ENCODE assay signal across 19 mouse cellular contexts in the genomic region with DNA sequence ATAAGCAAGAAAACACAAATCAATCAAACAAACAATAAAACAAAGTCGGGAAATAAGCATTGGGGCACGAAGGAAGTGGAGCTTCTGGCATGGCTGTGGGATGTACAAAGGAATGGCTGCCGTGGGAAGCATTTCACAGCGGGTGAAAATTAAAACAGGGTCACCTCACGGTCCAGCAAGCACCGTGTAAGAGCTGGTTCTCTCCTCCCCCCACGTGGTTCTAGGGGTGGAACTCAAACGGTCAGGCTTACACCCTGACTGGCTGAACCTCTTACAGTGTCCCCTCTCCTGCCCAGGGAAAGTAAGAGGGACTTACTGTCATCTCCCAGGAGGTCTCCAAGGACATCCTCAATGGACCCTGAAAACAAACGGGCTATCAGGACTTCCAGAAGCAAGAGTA. TPM values are rescaled to one million over a fixed set of nuclear protein-coding genes. Genes with fewer than 3 reads are reported as not detected.
DNase-seq lines count a peak whose midpoint lies in the region; ATAC-seq and TF ChIP-seq lines count a peak whose summit lies in the region.
"Had no signal": no experiment of that assay in that cellular context is flagged by ENCODE, and none has a peak within 500 bp of the region (broad histone marks: within the 10 kb centered on the region; RNA-seq: fewer than 3 reads in every experiment).

No protein-coding gene starts in this region.

- WGBS in midbrain, embryonic 13.5 days = 35% methylated on average over 9 of the region's 9 CpGs
- 29% methylated on average over 9 of the region's 9 CpGs for WGBS in midbrain, postnatal 0 days
- 18% methylated on average over 9 of the region's 9 CpGs for WGBS in hindbrain, postnatal 0 days
- 21% methylated on average over 9 of the region's 9 CpGs for WGBS in kidney, embryonic 16.5 days

- DNase-seq in midbrain, postnatal 0 days (ENCODE audit: low spot score) = no peak
- DNase-seq in hindbrain, postnatal 0 days (ENCODE audit: low spot score) = peak; percentile 21
- DNase-seq in retina, embryonic 14.5 days (ENCODE audit: low spot score) = peak; percentile 78
- no peak for DNase-seq in lung, postnatal 25 days (ENCODE audit: low spot score)
- DNase-seq in adrenal gland, postnatal 25 days = no peak
- DNase-seq: adrenal gland, adult 2 months; cerebellum, adult 9-11 months; gastrocnemius, postnatal 14 days; heart, postnatal 36 days; layer of hippocampus, postnatal 36 days; midbrain, embryonic 14.5 days; right cerebral cortex, postnatal 4 days; thymus, postnatal 36 days had no signal

- no peak for TF ChIP-seq CTCF in midbrain, postnatal 0 days (IDR thresholded peaks at IDR 0.05)
- TF ChIP-seq CTCF in hindbrain, postnatal 0 days (IDR thresholded peaks at IDR 0.05; ENCODE audit: low read depth) = no peak

- H3K4me3 ChIP-seq in midbrain, embryonic 13.5 days (replicated peaks) = no peak overlapping the region
- H3K4me3 ChIP-seq in midbrain, postnatal 0 days (ENCODE audit: low read depth, low read length) = no peak overlapping the region
- no peak overlapping the region for H3K4me3 ChIP-seq in hindbrain, postnatal 0 days (ENCODE audit: low read length)
- no peak overlapping the region for H3K4me3 ChIP-seq in kidney, embryonic 16.5 days (ENCODE audit: low read length)
- H3K4me3 ChIP-seq: heart, embryonic 10.5 days had no signal

- no peaks in the 10 kb centered on the region for H3K9me3 ChIP-seq in midbrain, embryonic 13.5 days
- no peaks in the 10 kb centered on the region for H3K9me3 ChIP-seq in midbrain, postnatal 0 days (ENCODE audit: low read length)
- H3K9me3 ChIP-seq in hindbrain, postnatal 0 days (ENCODE audit: low read length) = no peaks in the 10 kb centered on the region
- no peaks in the 10 kb centered on the region for H3K9me3 ChIP-seq in kidney, embryonic 16.5 days (ENCODE audit: low read length)
- H3K9me3 ChIP-seq: heart, embryonic 10.5 days had no signal

- no peak overlapping the region for H3K4me2 ChIP-seq in midbrain, embryonic 13.5 days (replicated peaks)
- H3K4me2 ChIP-seq in midbrain, postnatal 0 days (ENCODE audit: low read depth, low read length, poor library complexity, severe bottlenecking) = no peak overlapping the region
- H3K4me2 ChIP-seq in hindbrain, postnatal 0 days (ENCODE audit: low read depth, low read length) = no peak overlapping the region
- H3K4me2 ChIP-seq in kidney, embryonic 16.5 days (replicated peaks; ENCODE audit: low read depth, low read length) = peak overlapping the region; percentile 5; the same call in 1 of the 2 replicates

- H3K27me3 ChIP-seq in midbrain, embryonic 13.5 days = no peaks in the 10 kb centered on the region
- no peaks in the 10 kb centered on the region for H3K27me3 ChIP-seq in midbrain, postnatal 0 days (ENCODE audit: insufficient read depth, low read length)
- H3K27me3 ChIP-seq in hindbrain, postnatal 0 days (ENCODE audit: insufficient read depth, low read length) = no peaks in the 10 kb centered on the region
- no peaks in the 10 kb centered on the region for H3K27me3 ChIP-seq in kidney, embryonic 16.5 days (ENCODE audit: insufficient read depth, low read length)
- H3K27me3 ChIP-seq: CH12.LX had no signal

- 0 out of 2 replicates have a peak overlapping the region, but pooled peaks have one; percentile 19 for H3K9ac ChIP-seq in midbrain, embryonic 13.5 days (replicated peaks)
- H3K9ac ChIP-seq in midbrain, postnatal 0 days (replicated peaks; ENCODE audit: low read length, poor library complexity, severe bottlenecking) = no peak overlapping the region
- H3K9ac ChIP-seq in hindbrain, postnatal 0 days (replicated peaks; ENCODE audit: low read length) = no peak overlapping the region
- no peak overlapping the region for H3K9ac ChIP-seq in kidney, embryonic 16.5 days (replicated peaks; ENCODE audit: low read length)
- H3K9ac ChIP-seq: liver, embryonic 14.5 days had no signal

- H3K36me3 ChIP-seq in midbrain, embryonic 13.5 days = peaks cover 63% of the 10 kb centered on the region
- H3K36me3 ChIP-seq in midbrain, postnatal 0 days (ENCODE audit: insufficient read depth, low read length) = peaks cover 26% of the 10 kb centered on the region
- peaks cover 13% of the 10 kb centered on the region; the same call in 1 of the 2 replicates for H3K36me3 ChIP-seq in hindbrain, postnatal 0 days (ENCODE audit: insufficient read depth, low read length)
- peaks cover 7% of the 10 kb centered on the region; the same call in 1 of the 2 replicates for H3K36me3 ChIP-seq in kidney, embryonic 16.5 days (ENCODE audit: insufficient read depth, low read length)

- peaks cover 23% of the 10 kb centered on the region for H3K4me1 ChIP-seq in midbrain, embryonic 13.5 days (replicated peaks)
- peaks cover 3% of the 10 kb centered on the region; the same call in 1 of the 2 replicates for H3K4me1 ChIP-seq in midbrain, postnatal 0 days (ENCODE audit: insufficient read depth, low read length)
- H3K4me1 ChIP-seq in hindbrain, postnatal 0 days (ENCODE audit: insufficient read depth, low read length) = peaks cover 6% of the 10 kb centered on the region
- peaks cover 23% of the 10 kb centered on the region for H3K4me1 ChIP-seq in kidney, embryonic 16.5 days (ENCODE audit: insufficient read depth, low read length)

- ATAC-seq in midbrain, embryonic 13.5 days = no peak
- ATAC-seq in midbrain, postnatal 0 days (ENCODE audit: low FRiP score) = no peak
- no peak for ATAC-seq in hindbrain, postnatal 0 days
- ATAC-seq in kidney, embryonic 16.5 days (ENCODE audit: low FRiP score, low TSS enrichment) = peak; percentile 86
- ATAC-seq: intestine, postnatal 0 days had no signal

- H3K27ac ChIP-seq in midbrain, embryonic 13.5 days = no peak overlapping the region
- H3K27ac ChIP-seq in midbrain, postnatal 0 days (ENCODE audit: low read depth, low read length) = no peak overlapping the region
- no peak overlapping the region for H3K27ac ChIP-seq in hindbrain, postnatal 0 days
- peak overlapping the region; percentile 44 for H3K27ac ChIP-seq in kidney, embryonic 16.5 days (ENCODE audit: low read length)
- H3K27ac ChIP-seq: heart, embryonic 10.5 days; liver, embryonic 14.5 days had no signal

RNA-seq across cellular contexts. Expression of gene Fbf1, which starts 5.0 kb away (rescaled TPM):
- polyA plus RNA-seq in midbrain, embryonic 13.5 days (2015; fragmentation: Nextera tagmentation; extraction: Ambion mirVana) = 69.1 and 76.5 TPM in 2 replicates
- total RNA-seq in midbrain, postnatal 0 days (2014; rRNA removed) = 82.2 and 83.0 TPM in 2 replicates
- polyA plus RNA-seq in midbrain, postnatal 0 days (2015; fragmentation: Nextera tagmentation; extraction: Ambion mirVana) = 38.6 and 43.7 TPM in 2 replicates
- 68.1 and 73.5 TPM in 2 replicates for total RNA-seq in hindbrain, postnatal 0 days (2014; rRNA removed)
- 33.8 and 35.3 TPM in 2 replicates for polyA plus RNA-seq in hindbrain, postnatal 0 days (2015; fragmentation: Nextera tagmentation; extraction: Ambion mirVana)
- 38.7 and 45.6 TPM in 2 replicates for polyA plus RNA-seq in kidney, embryonic 16.5 days (2015; fragmentation: Nextera tagmentation; extraction: Ambion mirVana)
- 47.4 and 53.0 TPM in 2 replicates for total RNA-seq in adrenal gland, postnatal 25 days (2021)

RNA-seq across cellular contexts. Expression of gene Mrpl38, which starts 24.3 kb away (rescaled TPM):
- 76.2 and 78.3 TPM in 2 replicates for polyA plus RNA-seq in midbrain, embryonic 13.5 days (2015; fragmentation: Nextera tagmentation; extraction: Ambion mirVana)
- 74.3 and 100 TPM in 2 replicates for total RNA-seq in midbrain, postnatal 0 days (2014; rRNA removed)
- 77.0 and 78.7 TPM in 2 replicates for polyA plus RNA-seq in midbrain, postnatal 0 days (2015; fragmentation: Nextera tagmentation; extraction: Ambion mirVana)
- total RNA-seq in hindbrain, postnatal 0 days (2014; rRNA removed) = 83.9 and 94.0 TPM in 2 replicates
- 71.9 and 73.3 TPM in 2 replicates for polyA plus RNA-seq in hindbrain, postnatal 0 days (2015; fragmentation: Nextera tagmentation; extraction: Ambion mirVana)
- 119 and 120 TPM in 2 replicates for polyA plus RNA-seq in kidney, embryonic 16.5 days (2015; fragmentation: Nextera tagmentation; extraction: Ambion mirVana)
- 86.5 and 103 TPM in 2 replicates for total RNA-seq in adrenal gland, postnatal 25 days (2021)

RNA-seq across cellular contexts. Expression of gene Trim65, which starts 32.1 kb away (rescaled TPM):
- polyA plus RNA-seq in midbrain, embryonic 13.5 days (2015; fragmentation: Nextera tagmentation; extraction: Ambion mirVana) = 1.3 and 1.8 TPM in 2 replicates
- total RNA-seq in midbrain, postnatal 0 days (2014; rRNA removed) = 5.7 and 7.6 TPM in 2 replicates
- polyA plus RNA-seq in midbrain, postnatal 0 days (2015; fragmentation: Nextera tagmentation; extraction: Ambion mirVana) = 2.3 TPM in 2 replicates
- 8.2 and 9.6 TPM in 2 replicates for total RNA-seq in hindbrain, postnatal 0 days (2014; rRNA removed)
- polyA plus RNA-seq in hindbrain, postnatal 0 days (2015; fragmentation: Nextera tagmentation; extraction: Ambion mirVana) = 2.4 TPM in 2 replicates
- 4.9 and 6.3 TPM in 2 replicates for polyA plus RNA-seq in kidney, embryonic 16.5 days (2015; fragmentation: Nextera tagmentation; extraction: Ambion mirVana)
- 12.2 and 12.9 TPM in 2 replicates for total RNA-seq in adrenal gland, postnatal 25 days (2021)

RNA-seq across cellular contexts. Expression of gene Ten1, which starts 35.7 kb away (rescaled TPM):
- 78.4 and 88.2 TPM in 2 replicates for polyA plus RNA-seq in midbrain, embryonic 13.5 days (2015; fragmentation: Nextera tagmentation; extraction: Ambion mirVana)
- 54.2 and 60.5 TPM in 2 replicates for total RNA-seq in midbrain, postnatal 0 days (2014; rRNA removed)
- polyA plus RNA-seq in midbrain, postnatal 0 days (2015; fragmentation: Nextera tagmentation; extraction: Ambion mirVana) = 91.2 and 101 TPM in 2 replicates
- total RNA-seq in hindbrain, postnatal 0 days (2014; rRNA removed) = 66.6 and 74.8 TPM in 2 replicates
- 101 and 110 TPM in 2 replicates for polyA plus RNA-seq in hindbrain, postnatal 0 days (2015; fragmentation: Nextera tagmentation; extraction: Ambion mirVana)
- 85.0 and 85.9 TPM in 2 replicates for polyA plus RNA-seq in kidney, embryonic 16.5 days (2015; fragmentation: Nextera tagmentation; extraction: Ambion mirVana)
- total RNA-seq in adrenal gland, postnatal 25 days (2021) = 21.5 and 27.1 TPM in 2 replicates

RNA-seq across cellular contexts. Expression of gene Acox1, which starts 35.8 kb away (rescaled TPM):
- polyA plus RNA-seq in midbrain, embryonic 13.5 days (2015; fragmentation: Nextera tagmentation; extraction: Ambion mirVana) = 50.3 and 51.0 TPM in 2 replicates
- total RNA-seq in midbrain, postnatal 0 days (2014; rRNA removed) = 110 and 116 TPM in 2 replicates
- polyA plus RNA-seq in midbrain, postnatal 0 days (2015; fragmentation: Nextera tagmentation; extraction: Ambion mirVana) = 66.1 and 69.2 TPM in 2 replicates
- total RNA-seq in hindbrain, postnatal 0 days (2014; rRNA removed) = 109 and 112 TPM in 2 replicates
- polyA plus RNA-seq in hindbrain, postnatal 0 days (2015; fragmentation: Nextera tagmentation; extraction: Ambion mirVana) = 63.4 and 65.0 TPM in 2 replicates
- polyA plus RNA-seq in kidney, embryonic 16.5 days (2015; fragmentation: Nextera tagmentation; extraction: Ambion mirVana) = 46.1 and 48.8 TPM in 2 replicates
- total RNA-seq in adrenal gland, postnatal 25 days (2021) = 182 and 184 TPM in 2 replicates

Comparison
In these comparisons a context has a peak if more than half of its experiments do, and no peak if none do; other contexts are left out.
1. DNase-seq: peak in hindbrain, postnatal 0 days (single experiment) and retina, embryonic 14.5 days (single experiment); none in midbrain, postnatal 0 days (single experiment), lung, postnatal 25 days (single experiment) and adrenal gland, postnatal 25 days (single experiment).